Mouse (Mus musculus) retina, adult 2 months (tissue): ENCODE measurements around the gene Akr1b8.
"Not testable (repeated sequence)": the region's sequence is repeated elsewhere in the genome, so short reads cannot be mapped to it uniquely, and the experiment has no call there.

Experiments used
- DNase-seq: peaks from one replicate; pipeline ENCODE4 v3.0.0-alpha.2; 2012; ENCODE audit warnings: low read depth, low spot score

The Akr1b8 gene

GRCm38 (mm10) chr6:34400696-34401095, 46.8 kb downstream of the Akr1b8 start:
- no peak for DNase-seq

- DNase-seq = no peak
Measured at GRCm38 (mm10) chr6:34406746-34407145, 52.8 kb downstream of the Akr1b8 start.

- no peak for DNase-seq
Measured at GRCm38 (mm10) chr6:34407403-34407802, 53.5 kb downstream of the Akr1b8 start.

DNA sequence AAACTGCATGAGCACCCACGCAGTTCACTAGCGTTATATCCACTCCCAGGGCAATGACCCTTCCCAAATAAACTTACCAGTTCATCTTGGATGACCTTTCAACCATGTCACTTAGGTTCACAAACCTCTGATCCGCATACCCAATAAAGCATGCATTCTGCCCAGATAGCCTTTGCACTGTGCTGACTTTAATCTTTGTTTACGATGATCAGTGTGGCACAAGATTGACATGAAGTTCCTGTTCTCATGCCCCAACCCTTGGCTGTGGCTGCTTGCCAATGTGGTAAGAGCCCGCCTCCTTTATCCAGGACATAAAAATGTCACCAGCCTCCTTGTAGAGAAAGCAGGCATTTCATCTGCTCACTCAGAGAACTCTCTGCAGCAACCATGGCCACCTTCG, 58.1 kb downstream of the Akr1b8 start, which contains the start of gene Akr1b7:
Akr1b7 (plus strand) TSS at position 312 of the 400 bp plus-strand sequence.
- no peak for DNase-seq

- no peak for DNase-seq
Measured at GRCm38 (mm10) chr6:34412688-34413087, 58.8 kb downstream of the Akr1b8 start.

- DNase-seq = not testable (repeated sequence)
Measured at GRCm38 (mm10) chr6:34413386-34413785, 59.5 kb downstream of the Akr1b8 start.

GRCm38 (mm10) chr6:34416521-34416920, 62.6 kb downstream of the Akr1b8 start:
- no peak for DNase-seq
